Mouse (Mus musculus) neural tube, embryonic 13.5 days (tissue): Measurements from ENCODE around the gene Mrps11. TPM values are rescaled to one million over a fixed set of nuclear protein-coding genes. Genes with fewer than 3 reads are reported as not detected.

Experiments
- ATAC-seq: fragments of 200-750 bp; cut with Nextera tagmentation; 2 replicates; pipeline ENCODE4 v1.8.0; 2017; ENCODE audit warnings: low read depth, mild to moderate bottlenecking, moderate TSS enrichment, moderate library complexity
- H3K27ac ChIP-seq: fragments of 300-500 bp; sonication (generic); replicated peaks from 2 replicates; pipeline ENCODE4 v1.5.1; 2015; ENCODE audit warnings: moderate library complexity, mild to moderate bottlenecking, inconsistent platforms
- H3K27me3 ChIP-seq: fragments of 300-500 bp; sonication (generic); 2 replicates; pipeline ENCODE4 v1.6.1; 2015; ENCODE audit warnings: mild to moderate bottlenecking, inconsistent platforms
- H3K36me3 ChIP-seq: fragments of 300-500 bp; sonication (generic); 2 replicates; pipeline ENCODE4 v1.6.1; 2015; ENCODE audit warnings: mild to moderate bottlenecking, inconsistent platforms
- H3K4me1 ChIP-seq: fragments of 300-500 bp; sonication (generic); replicated peaks from 2 replicates; pipeline ENCODE4 v1.6.1; 2015; ENCODE audit warnings: inconsistent platforms
- H3K4me2 ChIP-seq: fragments of 300-500 bp; sonication (generic); 2 replicates; pipeline ENCODE4 v1.6.1; 2015; ENCODE audit warnings: inconsistent platforms, mild to moderate bottlenecking, moderate library complexity
- H3K4me3 ChIP-seq: fragments of 300-500 bp; sonication (generic); 2 replicates; pipeline ENCODE4 v1.5.1; 2015; ENCODE audit warnings: mild to moderate bottlenecking, inconsistent platforms
- H3K9ac ChIP-seq: fragments of 300-500 bp; sonication (generic); 2 replicates; pipeline ENCODE4 v1.6.1; 2015; ENCODE audit warnings: moderate library complexity, mild to moderate bottlenecking, inconsistent platforms
- H3K9me3 ChIP-seq: fragments of 300-500 bp; sonication (generic); 2 replicates; pipeline ENCODE4 v1.6.1; 2016; ENCODE audit warnings: inconsistent platforms
- WGBS: fragments of 180-500 bp; shearing (Covaris S2); methylation state at CpG from one replicate; pipeline ENCODE4 v1.1.7; 2015; 5-methylcytosine and 5-hydroxymethylcytosine counted together
- polyA plus RNA-seq: library from polyadenylated mRNA; unstranded; fragments of >200 nt; fragmentation: Nextera tagmentation; extraction: Ambion mirVana; gene quantifications from 2 replicates; pipeline ENCODE4 v1.2.1, GENCODE M21; 2015

The Mrps11 gene
- polyA plus RNA-seq, 1 experiment from 2014 or later, result 80.6 TPM

GRCm38 (mm10) chr7:78766019-78766683 is 16.8 kb upstream of the Mrps11 start:
- 23% methylated on average over 18 of the region's 18 CpGs for WGBS
- ATAC-seq, result peak; percentile 66
- no peak overlapping the region for H3K27ac ChIP-seq
- H3K27me3 ChIP-seq, result no peaks in the 10 kb centered on the region
- H3K9me3 ChIP-seq, result no peaks in the 10 kb centered on the region
- H3K9ac ChIP-seq, result 0 out of 2 replicates have a peak overlapping the region, but pooled peaks have one; percentile 46
- H3K4me2 ChIP-seq, result peak overlapping the region; percentile 33; the same call in 1 of the 2 replicates
- 0 out of 2 replicates have a peak, but pooled peaks cover 5% of the 10 kb centered on the region for H3K4me1 ChIP-seq
- H3K36me3 ChIP-seq, result no peaks in the 10 kb centered on the region
- H3K4me3 ChIP-seq, result no peak overlapping the region

- Histone ChIP-seq H3K4me1 (0 out of 2 replicates have a peak, but pooled peaks cover 5% of the 10 kb centered on the region), H3K36me3 (peaks cover 6% of the 10 kb centered on the region; the same call in 1 of the 2 replicates), H3K4me3 (no peak overlapping the region), H3K27me3 (no peaks in the 10 kb centered on the region), H3K27ac (no peak overlapping the region), H3K4me2 (no peak overlapping the region), H3K9ac (no peak overlapping the region), H3K9me3 (no peaks in the 10 kb centered on the region)
- WGBS, result 82% methylated on average over 12 of the region's 12 CpGs
- no peak for ATAC-seq
These were observed 14.9 kb upstream of the Mrps11 start for GRCm38 (mm10) chr7:78767929-78768531.

- no peak for ATAC-seq
- H3K9ac ChIP-seq, result no peak overlapping the region
- H3K4me3 ChIP-seq, result no peak overlapping the region
- no peak overlapping the region for H3K4me2 ChIP-seq
- H3K36me3 ChIP-seq, result peaks cover 18% of the 10 kb centered on the region
- no peak overlapping the region for H3K27ac ChIP-seq
- no peaks in the 10 kb centered on the region for H3K9me3 ChIP-seq
- 78% methylated on average over 7 of the region's 7 CpGs for WGBS
- H3K4me1 ChIP-seq, result 0 out of 2 replicates have a peak, but pooled peaks cover 5% of the 10 kb centered on the region
- H3K27me3 ChIP-seq, result no peaks in the 10 kb centered on the region
These were observed 13.8 kb upstream of the Mrps11 start for GRCm38 (mm10) chr7:78769075-78769652.

GRCm38 (mm10) chr7:78770936-78771335 is 12.0 kb upstream of the Mrps11 start:
- H3K27ac ChIP-seq, result no peak overlapping the region
- 89% methylated on average over 5 of the region's 5 CpGs for WGBS
- no peaks in the 10 kb centered on the region for H3K9me3 ChIP-seq
- no peaks in the 10 kb centered on the region for H3K27me3 ChIP-seq
- H3K4me1 ChIP-seq, result 0 out of 2 replicates have a peak, but pooled peaks cover 2% of the 10 kb centered on the region
- no peak overlapping the region for H3K4me2 ChIP-seq
- no peak overlapping the region for H3K9ac ChIP-seq
- H3K36me3 ChIP-seq, result peaks cover 34% of the 10 kb centered on the region
- ATAC-seq, result no peak
- H3K4me3 ChIP-seq, result no peak overlapping the region

- no peaks in the 10 kb centered on the region for H3K27me3 ChIP-seq
- H3K4me2 ChIP-seq, result no peak overlapping the region
- ATAC-seq, result no peak
- WGBS, result 93% methylated on average over 5 of the region's 5 CpGs
- H3K4me1 ChIP-seq, result peaks cover 17% of the 10 kb centered on the region
- peaks cover 64% of the 10 kb centered on the region for H3K36me3 ChIP-seq
- H3K9me3 ChIP-seq, result no peaks in the 10 kb centered on the region
- H3K4me3 ChIP-seq, result no peak overlapping the region
- no peak overlapping the region for H3K27ac ChIP-seq
- H3K9ac ChIP-seq, result no peak overlapping the region
These were observed 4.2 kb upstream of the Mrps11 start for GRCm38 (mm10) chr7:78778741-78779140.

GRCm38 (mm10) chr7:78785906-78786305 is 3.0 kb downstream of the Mrps11 start:
- no peak overlapping the region for H3K4me2 ChIP-seq
- H3K9ac ChIP-seq, result no peak overlapping the region
- 69% methylated on average over 5 of the region's 5 CpGs for WGBS
- H3K4me3 ChIP-seq, result no peak overlapping the region
- peaks cover 51% of the 10 kb centered on the region for H3K4me1 ChIP-seq
- peak overlapping the region; percentile 73 for H3K27ac ChIP-seq
- ATAC-seq, result no peak
- no peaks in the 10 kb centered on the region for H3K27me3 ChIP-seq
- peaks cover 29% of the 10 kb centered on the region for H3K36me3 ChIP-seq
- H3K9me3 ChIP-seq, result no peaks in the 10 kb centered on the region

- Histone ChIP-seq H3K4me2 (no peak overlapping the region), H3K9ac (no peak overlapping the region), H3K36me3 (peaks cover 42% of the 10 kb centered on the region), H3K4me3 (no peak overlapping the region), H3K27ac (no peak overlapping the region), H3K4me1 (peaks cover 38% of the 10 kb centered on the region), H3K9me3 (no peaks in the 10 kb centered on the region), H3K27me3 (no peaks in the 10 kb centered on the region)
- no peak for ATAC-seq
- 93% methylated on average over 12 of the region's 12 CpGs for WGBS
These were observed 5.0 kb downstream of the Mrps11 start for GRCm38 (mm10) chr7:78787793-78788380.

- no peak overlapping the region for H3K4me2 ChIP-seq
These were observed 8.7 kb downstream of the Mrps11 start for GRCm38 (mm10) chr7:78791359-78792222.

GRCm38 (mm10) chr7:78793895-78794570 is 11.1 kb downstream of the Mrps11 start:
- H3K27ac ChIP-seq, result no peak overlapping the region
- peaks cover 28% of the 10 kb centered on the region for H3K36me3 ChIP-seq
- peaks cover 17% of the 10 kb centered on the region for H3K4me1 ChIP-seq
- 89% methylated on average over 13 of the region's 13 CpGs for WGBS
- H3K4me2 ChIP-seq, result no peak overlapping the region
- H3K9me3 ChIP-seq, result no peaks in the 10 kb centered on the region
- H3K9ac ChIP-seq, result no peak overlapping the region
- ATAC-seq, result no peak
- H3K27me3 ChIP-seq, result no peaks in the 10 kb centered on the region
- H3K4me3 ChIP-seq, result no peak overlapping the region

More at GRCm38 (mm10) chr7:78791359-78792222, 8.7 kb downstream of the Mrps11 start:
- 85% methylated on average over 15 of the region's 15 CpGs for WGBS
- peaks cover 41% of the 10 kb centered on the region for H3K36me3 ChIP-seq
- no peak overlapping the region for H3K27ac ChIP-seq
- H3K9me3 ChIP-seq, result no peaks in the 10 kb centered on the region
- ATAC-seq, result peak; percentile 77
- no peaks in the 10 kb centered on the region for H3K27me3 ChIP-seq
- no peak overlapping the region for H3K9ac ChIP-seq
- H3K4me1 ChIP-seq, result peaks cover 8% of the 10 kb centered on the region
- H3K4me3 ChIP-seq, result no peak overlapping the region

- ATAC-seq, result no peak
- no peaks in the 10 kb centered on the region for H3K27me3 ChIP-seq
- H3K4me3 ChIP-seq, result no peak overlapping the region
- H3K9me3 ChIP-seq, result no peaks in the 10 kb centered on the region
- peaks cover 17% of the 10 kb centered on the region for H3K4me1 ChIP-seq
- 0 out of 2 replicates have a peak overlapping the region, but pooled peaks have one; percentile 3 for H3K9ac ChIP-seq
- peaks cover 22% of the 10 kb centered on the region for H3K36me3 ChIP-seq
- 83% methylated on average over 6 of the region's 6 CpGs for WGBS
- no peak overlapping the region for H3K27ac ChIP-seq
- no peak overlapping the region for H3K4me2 ChIP-seq
These were observed 11.7 kb downstream of the Mrps11 start for GRCm38 (mm10) chr7:78794571-78795092.

GRCm38 (mm10) chr7:78796624-78797023 is 13.7 kb downstream of the Mrps11 start:
- Histone ChIP-seq H3K27me3 (no peaks in the 10 kb centered on the region), H3K36me3 (peaks cover 11% of the 10 kb centered on the region), H3K9ac (no peak overlapping the region), H3K4me1 (peaks cover 17% of the 10 kb centered on the region), H3K4me3 (no peak overlapping the region), H3K9me3 (no peaks in the 10 kb centered on the region), H3K4me2 (no peak overlapping the region), H3K27ac (no peak overlapping the region)
- ATAC-seq, result no peak
- WGBS, result 86% methylated on average over 3 of the region's 3 CpGs
